Mouse (Mus musculus): ENCODE data around the gene Kif5c. TPM values are rescaled to one million over a fixed set of nuclear protein-coding genes. Genes with fewer than 3 reads are reported as not detected.

Gene Kif5c
- total RNA-seq, 2 experiments from 2014 or later = 1.0 to 1.3 TPM

DNA sequence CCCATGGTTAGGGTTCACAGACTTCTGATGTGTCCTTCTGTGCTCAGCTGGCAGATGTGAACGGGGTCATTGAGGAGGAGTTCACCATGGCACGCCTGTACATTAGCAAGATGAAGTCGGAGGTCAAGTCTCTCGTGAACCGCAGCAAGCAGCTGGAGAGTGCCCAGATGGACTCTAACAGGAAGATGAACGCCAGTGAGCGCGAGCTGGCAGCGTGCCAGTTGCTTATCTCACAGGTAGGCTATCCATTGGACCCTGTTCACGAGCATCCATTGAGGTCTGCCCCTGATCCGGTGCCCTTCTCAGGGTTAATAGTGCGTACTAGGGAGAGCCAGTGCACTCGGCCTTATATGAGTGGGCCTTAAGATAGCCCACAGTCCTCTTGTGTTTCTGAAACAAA, 116.3 kb downstream of the Kif5c start:
- intact Hi-C loops (cut with DNase I) = loop anchor here (2.0 kb wide), 1 partner anchor 377 kb away; no protein-coding TSS in a partner anchor
- no peak for DNase-seq (ENCODE audit: low spot score)

- intact Hi-C loops (cut with DNase I) = no loop called here
- DNase-seq (ENCODE audit: low spot score) = peak; percentile 14
Measured at GRCm38 (mm10) chr2:49739046-49739445, 119.9 kb downstream of the Kif5c start.

DNA sequence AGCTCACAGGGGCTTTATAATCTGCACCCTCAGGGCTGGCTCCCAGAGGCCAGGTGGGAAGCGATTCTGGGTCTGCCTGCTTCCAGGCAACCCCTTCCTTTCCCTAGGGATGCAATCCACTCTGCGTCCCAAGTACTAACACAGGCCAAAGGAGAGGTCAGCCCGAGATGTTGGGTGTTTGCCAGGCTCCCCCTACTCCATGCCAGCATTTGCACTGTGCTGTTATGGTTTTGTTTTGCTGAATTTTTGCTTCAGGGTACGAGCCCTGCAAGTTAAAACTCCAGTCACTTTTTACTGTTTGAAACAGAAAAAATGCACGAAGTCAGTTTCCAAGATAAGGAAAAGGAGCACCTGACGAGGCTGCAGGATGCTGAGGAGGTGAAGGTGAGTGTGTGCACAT, 121.9 kb downstream of the Kif5c start:
- DNase-seq (ENCODE audit: low spot score) = no peak
- intact Hi-C loops (cut with DNase I) = no loop called here

DNA sequence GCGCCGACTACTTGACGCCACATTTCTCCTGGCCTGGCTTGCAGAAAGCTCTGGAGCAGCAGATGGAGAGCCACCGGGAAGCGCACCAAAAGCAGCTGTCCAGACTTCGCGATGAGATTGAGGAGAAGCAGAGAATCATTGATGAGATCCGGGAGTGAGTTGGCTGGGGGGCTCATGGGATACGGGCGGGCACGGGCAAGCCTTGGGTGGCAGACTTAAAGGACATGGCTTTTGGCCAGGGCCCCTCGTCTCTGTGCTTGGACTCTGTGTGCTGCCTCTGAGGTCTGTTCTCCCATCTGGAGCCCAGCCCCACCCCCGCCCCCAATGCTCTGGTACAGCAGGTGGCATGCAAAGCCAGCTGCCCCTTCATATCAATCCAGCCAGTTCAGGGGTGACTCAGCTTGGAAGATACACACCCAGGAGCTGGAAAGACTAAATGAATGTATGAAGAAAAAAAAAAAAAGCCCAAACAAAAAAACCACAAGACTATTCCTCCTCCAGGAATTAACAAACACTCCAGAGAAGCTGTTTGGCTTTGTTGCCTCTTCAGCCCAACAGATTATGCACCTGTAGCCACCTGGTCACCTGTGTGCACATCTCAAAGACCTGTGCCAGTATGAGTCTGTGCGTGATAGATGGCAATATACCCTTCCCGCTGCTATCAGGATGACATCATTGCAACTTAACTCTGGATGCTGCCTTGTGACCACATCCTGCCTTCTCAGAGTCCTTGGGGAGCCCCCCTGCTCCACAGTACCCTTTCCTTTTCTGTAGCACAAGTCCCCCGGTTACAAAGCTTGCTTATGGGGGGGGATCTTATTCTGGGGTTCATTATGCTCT, 123.0 kb downstream of the Kif5c start:
- DNase-seq (ENCODE audit: low spot score) = no peak

DNA sequence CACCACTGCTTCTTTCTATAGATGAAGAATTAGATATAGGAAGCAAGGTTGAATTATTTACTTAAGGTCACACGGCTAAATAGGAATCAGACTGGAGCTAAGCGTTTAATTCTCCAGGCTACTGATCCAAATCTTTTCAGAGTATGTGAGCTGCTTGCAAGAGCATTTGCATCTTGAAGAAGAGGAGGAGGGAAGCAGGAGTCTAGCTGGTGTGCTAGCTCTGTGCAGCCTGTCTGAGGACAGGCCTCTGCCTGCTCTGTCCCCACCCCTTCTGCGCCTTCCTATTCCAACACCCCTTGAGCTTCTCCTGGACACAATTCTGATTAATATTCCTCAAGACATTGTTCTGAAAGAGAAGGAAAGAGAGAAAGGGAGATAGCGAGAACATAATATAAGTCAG, 123.8 kb downstream of the Kif5c start:
- DNase-seq (ENCODE audit: low spot score) = no peak
- intact Hi-C loops (cut with DNase I) = no loop called here

More for the DNA sequence above, 123.0 kb downstream of the Kif5c start:
- intact Hi-C loops (cut with DNase I) = no loop called here

DNA sequence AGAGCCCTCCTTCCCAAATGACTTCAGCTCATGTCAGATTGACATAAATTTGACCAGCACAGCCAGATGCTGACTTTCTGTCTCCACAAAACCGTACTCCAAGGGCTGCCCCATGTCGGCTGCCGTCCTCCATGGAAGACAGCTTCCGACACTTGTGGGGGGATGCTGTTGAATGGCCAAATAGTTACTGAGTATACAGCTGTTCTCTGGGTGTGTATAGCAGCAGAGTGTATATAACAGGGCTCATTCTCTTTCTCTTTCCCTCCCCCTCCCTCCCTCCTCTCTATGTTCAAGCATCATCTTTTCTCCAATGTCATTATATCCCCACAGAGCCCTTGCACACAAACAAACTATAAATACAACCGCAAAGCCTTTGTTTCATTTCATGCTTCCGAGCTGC, 124.7 kb downstream of the Kif5c start:
- DNase-seq (ENCODE audit: low spot score) = no peak

DNA sequence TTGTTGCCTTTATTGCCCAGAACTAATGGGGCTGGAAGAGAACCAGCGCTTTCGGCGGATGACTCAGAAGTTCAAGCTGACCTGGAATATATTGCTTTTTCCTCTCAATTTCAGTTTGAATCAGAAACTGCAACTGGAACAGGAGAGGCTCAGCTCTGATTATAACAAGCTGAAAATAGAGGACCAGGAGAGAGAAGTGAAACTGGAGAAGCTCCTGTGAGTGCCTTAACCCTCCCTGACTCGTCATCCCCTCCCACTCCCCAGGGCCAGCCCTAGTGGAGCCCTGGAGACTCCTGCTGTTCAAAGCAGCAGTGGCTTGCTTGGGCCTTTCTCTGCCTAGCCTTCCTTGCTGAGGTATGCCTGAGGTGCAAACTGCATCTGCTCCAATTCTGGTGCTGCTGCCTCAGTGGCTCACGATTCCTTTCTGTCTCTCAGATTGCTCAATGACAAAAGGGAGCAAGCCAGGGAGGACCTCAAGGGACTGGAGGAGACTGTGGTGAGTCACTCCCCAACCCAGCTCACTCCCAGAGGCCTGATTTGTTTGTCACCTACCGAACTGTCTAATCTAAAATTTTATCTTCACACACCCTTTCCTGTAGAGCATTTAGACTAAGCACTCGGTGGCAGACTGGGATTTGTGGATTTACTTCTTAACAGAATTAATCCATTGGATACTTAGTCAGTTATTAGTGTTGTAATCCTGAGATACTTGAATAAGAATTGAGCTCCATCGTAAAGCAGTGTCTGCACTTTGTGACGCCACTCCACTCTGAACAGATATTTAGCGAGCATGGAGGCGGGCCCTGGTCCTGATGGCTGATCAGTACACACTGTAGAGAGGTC, 125.4 kb downstream of the Kif5c start:
- DNase-seq (ENCODE audit: low spot score) = no peak
- intact Hi-C loops (cut with DNase I) = no loop called here

More for the DNA sequence above, 124.7 kb downstream of the Kif5c start:
- intact Hi-C loops (cut with DNase I) = no loop called here

GRCm38 (mm10) chr2:49745094-49745781, 126.1 kb downstream of the Kif5c start:
- no peak for DNase-seq (ENCODE audit: low spot score)
- intact Hi-C loops (cut with DNase I) = no loop called here

DNA sequence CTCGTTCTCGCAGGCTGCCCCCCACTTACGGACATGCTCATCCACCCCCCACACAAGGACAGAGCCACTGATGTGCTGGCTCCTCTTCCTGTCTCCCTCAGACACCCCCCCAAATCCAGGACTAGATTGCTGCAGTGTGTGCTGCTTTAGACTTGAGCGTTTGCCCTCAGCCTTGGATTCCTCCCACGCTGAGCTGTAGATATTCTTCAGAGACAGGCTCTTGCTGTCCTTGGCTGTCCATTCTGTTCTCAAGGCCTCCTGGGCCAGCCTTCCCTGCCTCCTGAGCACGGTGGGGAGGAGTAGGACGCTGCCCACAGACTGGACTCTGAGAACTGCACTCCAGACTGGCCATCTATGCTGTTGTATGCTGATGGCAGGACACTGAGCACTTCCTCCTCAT, 127.8 kb downstream of the Kif5c start:
- intact Hi-C loops (cut with DNase I) = no loop called here
- DNase-seq (ENCODE audit: low spot score) = no peak

DNA sequence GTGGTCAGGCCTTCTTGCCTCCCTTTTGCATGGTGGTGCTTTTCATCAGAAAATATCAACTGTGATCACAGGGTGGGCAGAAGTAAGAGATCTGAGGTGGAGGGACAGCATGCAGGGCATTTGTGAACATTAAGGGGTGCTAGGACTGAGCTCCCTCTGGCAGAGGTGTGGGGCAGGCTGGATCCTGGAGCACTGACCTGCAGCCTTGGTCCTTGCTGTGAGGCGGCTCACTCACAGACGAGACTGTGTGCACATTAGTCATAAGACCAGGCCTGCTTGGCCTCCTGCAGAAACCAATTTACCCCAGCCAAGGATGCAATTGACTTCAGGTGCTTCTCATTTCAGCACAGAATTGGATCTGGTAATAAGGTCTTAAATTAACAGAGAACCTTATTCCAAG, 128.6 kb downstream of the Kif5c start:
- intact Hi-C loops (cut with DNase I) = no loop called here
- DNase-seq (ENCODE audit: low spot score) = no peak

DNA sequence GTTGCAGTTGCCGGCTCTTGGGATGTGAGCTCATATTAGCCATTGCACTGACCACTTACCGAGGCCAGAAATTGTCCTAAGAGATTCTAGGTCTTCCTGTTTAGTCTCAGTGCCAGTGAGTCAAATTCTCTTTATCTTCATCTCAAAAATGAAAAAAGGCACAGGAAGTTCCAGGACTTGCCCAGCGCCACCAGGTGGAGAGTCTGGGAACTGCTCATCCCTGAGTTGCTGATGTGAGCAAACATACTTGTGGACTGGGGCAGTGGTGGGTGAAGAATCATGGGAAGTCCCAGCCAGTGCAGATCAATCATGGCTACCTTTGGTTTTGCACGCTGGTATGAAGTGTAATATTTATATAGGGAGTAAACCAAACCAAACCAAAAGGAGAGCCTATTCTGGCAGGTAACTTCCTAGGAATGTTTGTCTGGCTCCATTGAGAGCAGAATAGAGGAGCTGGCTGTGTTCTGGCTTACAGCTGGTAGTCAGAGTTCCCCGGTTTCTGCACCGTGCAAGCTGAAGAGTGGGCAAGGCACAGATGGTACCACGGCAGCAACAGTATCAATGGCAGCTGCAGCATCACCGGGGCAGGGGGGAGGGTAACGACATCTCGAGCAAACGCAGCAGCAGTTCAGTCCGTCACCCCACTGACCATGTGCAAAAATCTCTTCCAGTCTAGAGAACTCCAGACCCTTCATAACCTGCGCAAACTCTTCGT, 129.7 kb downstream of the Kif5c start:
- intact Hi-C loops (cut with DNase I) = no loop called here
- DNase-seq (ENCODE audit: low spot score) = no peak

DNA sequence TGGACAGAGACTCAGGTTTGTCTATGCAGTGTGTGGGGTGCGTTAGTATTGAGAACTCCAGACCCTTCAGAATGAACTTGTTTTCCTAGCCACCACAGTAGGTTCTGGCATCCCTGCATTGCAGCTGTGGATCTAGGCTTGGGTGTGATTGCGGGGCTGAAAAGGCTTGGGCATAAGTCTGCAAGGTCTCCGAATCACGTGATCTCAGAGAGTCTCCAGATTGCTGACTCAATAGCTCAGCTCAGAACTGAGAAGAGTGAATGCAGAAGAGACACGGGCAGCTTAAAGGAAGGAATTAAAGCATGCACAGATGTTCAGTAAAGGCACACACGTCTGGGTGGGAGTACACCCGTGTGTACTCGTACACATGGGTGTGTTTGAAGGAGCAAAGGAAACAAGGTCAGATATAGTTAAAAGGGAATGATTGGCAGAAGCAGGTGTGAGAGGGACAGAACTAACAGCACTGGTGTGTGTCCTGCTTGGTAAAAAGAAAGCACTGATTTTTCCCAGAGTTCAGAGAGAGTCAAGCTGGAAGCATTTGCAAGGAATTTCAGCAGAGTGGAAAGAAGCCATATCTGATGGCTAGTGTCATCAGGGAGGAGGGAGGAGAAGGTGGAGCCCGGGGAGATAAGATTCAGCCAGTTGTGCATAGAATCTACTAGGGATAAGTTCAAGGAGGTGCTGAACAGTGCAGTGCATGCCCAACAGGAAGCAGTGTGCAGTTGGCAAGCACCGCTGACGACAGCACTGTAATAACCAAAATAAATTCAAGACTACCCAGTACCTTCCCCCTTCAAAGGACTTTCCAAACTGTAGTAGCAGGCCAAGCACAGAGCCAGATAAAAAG, 130.9 kb downstream of the Kif5c start:
- intact Hi-C loops (cut with DNase I) = no loop called here
- DNase-seq (ENCODE audit: low spot score) = no peak

GRCm38 (mm10) chr2:49751544-49752210, 132.6 kb downstream of the Kif5c start:
- DNase-seq (ENCODE audit: low spot score) = no peak
- intact Hi-C loops (cut with DNase I) = no loop called here

DNA sequence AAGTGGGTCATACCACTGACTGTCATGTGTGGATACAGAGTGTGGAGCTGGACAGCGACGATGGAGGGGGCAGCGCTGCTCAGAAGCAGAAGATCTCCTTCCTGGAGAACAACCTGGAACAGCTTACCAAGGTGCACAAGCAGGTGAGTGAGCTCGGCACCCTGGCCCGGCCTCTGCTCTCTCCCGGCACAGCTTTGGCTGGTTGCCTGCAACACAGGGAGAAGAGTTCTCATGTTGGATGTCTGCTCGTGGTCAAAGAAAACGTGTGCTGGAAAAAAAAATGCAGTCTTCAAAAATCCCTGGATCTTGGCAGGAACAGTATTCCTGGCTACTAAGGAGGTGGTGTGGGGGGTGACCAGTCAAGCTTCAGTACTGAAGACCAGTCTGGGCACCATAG, 133.1 kb downstream of the Kif5c start:
- intact Hi-C loops (cut with DNase I) = no loop called here
- no peak for DNase-seq (ENCODE audit: low spot score)

DNA sequence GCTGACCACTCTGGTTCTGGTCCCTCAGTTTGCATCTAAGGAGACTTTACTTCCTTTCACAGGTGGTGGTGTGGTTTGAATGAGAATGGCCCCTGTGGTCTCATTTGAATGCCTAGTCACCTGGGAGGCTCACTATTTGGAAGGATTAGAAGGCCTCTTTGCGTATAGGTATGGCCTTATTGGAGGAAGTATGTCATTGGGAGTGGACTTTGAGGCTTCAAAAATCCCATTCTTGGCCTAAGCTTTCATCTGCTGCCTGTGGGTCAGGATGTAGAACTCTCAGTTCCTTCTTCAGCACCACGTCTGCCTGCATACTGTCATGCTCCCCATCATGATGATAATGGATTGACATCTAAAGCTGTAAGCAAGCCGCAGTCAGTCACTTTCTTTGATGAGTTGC, 134.0 kb downstream of the Kif5c start:
- no peak for DNase-seq (ENCODE audit: low spot score)
- intact Hi-C loops (cut with DNase I) = no loop called here

DNA sequence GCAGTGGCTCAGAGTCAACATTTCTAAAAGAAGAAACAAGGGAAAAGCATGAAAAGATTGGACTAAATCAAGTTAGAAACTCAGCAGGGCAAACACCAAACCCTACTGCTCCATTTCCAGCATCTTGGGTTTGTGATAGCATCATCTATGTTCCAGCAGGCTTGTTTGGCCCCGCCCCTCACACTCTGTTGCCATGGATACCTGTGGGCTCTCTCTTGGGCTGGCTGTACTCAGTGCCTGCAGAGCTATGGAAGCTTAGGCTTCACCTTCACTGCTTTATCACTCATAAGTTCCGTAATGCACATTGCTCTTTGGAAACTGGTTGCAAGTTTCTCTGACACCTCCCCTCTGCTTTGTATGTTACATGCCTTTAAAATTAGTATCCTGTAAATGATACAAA, 136.0 kb downstream of the Kif5c start:
- DNase-seq (ENCODE audit: low spot score) = no peak
- intact Hi-C loops (cut with DNase I) = no loop called here

DNA sequence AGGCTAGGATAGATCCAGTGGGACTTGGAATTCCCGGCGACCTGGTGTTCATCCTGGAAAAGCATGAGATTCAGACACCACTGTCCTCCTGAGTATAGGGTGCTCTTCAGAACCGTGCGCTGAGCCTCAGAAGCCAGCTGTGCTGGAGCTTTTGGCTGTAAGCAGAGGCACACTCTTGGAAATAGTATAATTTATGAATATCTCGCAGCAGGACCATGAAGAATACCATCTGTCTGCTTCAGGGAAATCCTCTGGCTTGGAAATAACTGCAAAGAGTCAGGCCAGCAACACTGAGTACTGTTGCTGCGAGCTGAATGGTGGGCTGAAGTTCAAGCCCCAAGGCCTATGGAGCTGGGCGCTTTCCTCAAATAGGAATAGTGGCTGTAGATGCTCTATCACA, 138.5 kb downstream of the Kif5c start:
- no peak for DNase-seq (ENCODE audit: low spot score)
- intact Hi-C loops (cut with DNase I) = no loop called here

DNA sequence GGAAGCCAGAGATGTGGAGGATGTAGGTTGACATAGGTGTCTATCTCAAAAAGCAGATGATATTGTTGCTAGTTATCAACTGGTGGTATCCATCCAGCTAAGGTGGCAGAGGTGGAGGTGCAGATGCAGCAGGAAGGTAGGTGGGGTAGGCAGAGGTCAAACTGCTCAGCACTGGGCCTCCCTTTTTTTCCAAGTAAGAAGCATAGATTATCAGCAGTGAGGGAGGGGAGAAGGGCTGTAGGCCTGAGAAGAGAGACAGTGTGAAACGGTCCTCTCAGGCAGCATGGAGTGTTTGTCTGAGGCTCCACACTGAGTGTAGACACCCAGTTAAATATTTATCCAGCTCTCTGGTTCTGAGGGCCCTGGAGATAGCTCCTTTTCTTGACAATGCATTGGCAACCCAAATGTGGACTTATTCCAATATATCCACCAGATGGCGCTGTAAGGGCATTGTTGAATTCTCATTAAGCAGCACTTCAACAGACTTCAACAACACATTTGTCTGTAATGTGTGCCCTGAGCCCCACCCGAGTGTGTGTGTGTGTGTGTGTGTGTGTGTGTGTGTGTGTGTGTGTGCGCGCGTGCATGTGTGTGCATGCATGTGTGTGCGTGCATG, 145.3 kb downstream of the Kif5c start:
- intact Hi-C loops (cut with DNase I) = loop anchor here (1.0 kb wide), 1 partner anchor 508 kb away; no protein-coding TSS in a partner anchor
- no peak for DNase-seq (ENCODE audit: low spot score)

Data from heart, postnatal 25 days (tissue).